Mouse (Mus musculus) right cerebral cortex, adult 18-20 months (tissue): ENCODE measurements at regions not wholly inside any gene's neighbourhood (a gene's known extent, or its start where the extent isn't known, plus 50 kb on each side); places are given as distances from the start of the nearest gene placed in this dataset.

Experiments
- DNase-seq: peaks from one replicate; pipeline ENCODE4 v3.0.0; 2022; ENCODE audit warnings: mixed read lengths

GRCm38 (mm10) chr5:75828332-75828731, 149.9 kb downstream of the Kdr start:
- no peak for DNase-seq

GRCm38 (mm10) chr5:75826283-75827098, 151.8 kb downstream of the Kdr start:
- DNase-seq: no peak

- no peak for DNase-seq
These were observed 152.7 kb downstream of the Kdr start for GRCm38 (mm10) chr5:75825576-75825975.

- DNase-seq: no peak
These were observed 153.6 kb downstream of the Kdr start for GRCm38 (mm10) chr5:75824660-75825059.

- DNase-seq: no peak
These were observed 154.6 kb downstream of the Kdr start for GRCm38 (mm10) chr5:75823646-75824045.

- DNase-seq: no peak
These were observed 160.9 kb downstream of the Kdr start for GRCm38 (mm10) chr5:75817396-75817795.

GRCm38 (mm10) chr5:75814393-75814984, 163.8 kb downstream of the Kdr start:
- DNase-seq: no peak

GRCm38 (mm10) chr5:75812686-75813085, 165.6 kb downstream of the Kdr start:
- no peak for DNase-seq

GRCm38 (mm10) chr5:75808551-75809332, 169.5 kb downstream of the Kdr start:
- no peak for DNase-seq

GRCm38 (mm10) chr5:75805011-75805410, 173.2 kb downstream of the Kdr start:
- no peak for DNase-seq

GRCm38 (mm10) chr5:75804340-75804739, 173.9 kb downstream of the Kdr start:
- no peak for DNase-seq

- no peak for DNase-seq
These were observed 175.2 kb downstream of the Kdr start for GRCm38 (mm10) chr5:75803012-75803411.

- no peak for DNase-seq
These were observed 177.9 kb downstream of the Kdr start for GRCm38 (mm10) chr5:75800040-75800989.

- DNase-seq: no peak
These were observed 178.6 kb downstream of the Kdr start for GRCm38 (mm10) chr5:75799627-75800026.

- no peak for DNase-seq
These were observed 185.1 kb downstream of the Kdr start for GRCm38 (mm10) chr5:75793184-75793583.

- no peak for DNase-seq
These were observed 186.5 kb downstream of the Kdr start for GRCm38 (mm10) chr5:75791738-75792137.

- DNase-seq: no peak
These were observed 190.2 kb downstream of the Kdr start for GRCm38 (mm10) chr5:75788087-75788486.

GRCm38 (mm10) chr5:75786196-75786595, 192.1 kb downstream of the Kdr start:
- no peak for DNase-seq

- DNase-seq: no peak
These were observed 193.2 kb downstream of the Kdr start for GRCm38 (mm10) chr5:75784998-75785593.

GRCm38 (mm10) chr5:75770592-75770991, 195.9 kb downstream of the Kit start:
- no peak for DNase-seq

- no peak for DNase-seq
These were observed 192.5 kb downstream of the Kit start for GRCm38 (mm10) chr5:75767213-75767612.

- no peak for DNase-seq
These were observed 187.7 kb downstream of the Kit start for GRCm38 (mm10) chr5:75762374-75762773.
